Mouse (Mus musculus) lung, adult 2 months (tissue): ENCODE results near the gene Fah.

Experiments
- CTCF ChIP-seq: fragments of 200-500 bp; IDR thresholded peaks from 2 replicates; pipeline ENCODE4 v1.5.1; 2011; ENCODE audit warnings: mild to moderate bottlenecking, low read length, control low read depth; ENCODE audit not compliant: insufficient read depth
- POLR2A ChIP-seq: fragments of 200-500 bp; IDR thresholded peaks from 2 replicates; pipeline ENCODE4 v1.6.1; 2011; ENCODE audit warnings: low read depth, mild to moderate bottlenecking, control low read depth, low read length, borderline replicate concordance; ENCODE audit errors: extremely low read depth

DNA sequence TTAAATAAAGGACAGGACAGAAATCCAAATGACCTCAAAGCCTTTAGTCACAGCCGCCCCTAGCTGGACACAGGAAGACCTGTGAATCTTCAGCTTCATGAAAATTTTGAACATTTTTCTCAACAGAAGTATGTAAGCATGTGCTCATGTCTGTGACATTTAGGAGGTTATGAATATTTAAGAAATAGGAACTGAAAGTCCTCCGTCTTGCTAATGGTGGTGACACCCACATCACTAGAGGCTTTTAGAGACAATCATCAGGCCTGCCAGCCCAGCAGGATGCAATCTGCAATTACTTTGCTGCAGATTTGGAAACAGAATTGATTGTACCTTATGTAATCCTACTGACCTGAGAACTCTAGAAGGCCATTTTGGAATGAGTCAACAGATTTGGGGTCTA lies 55.0 kb downstream of the Fah start:
- TF ChIP-seq CTCF (no peak), POLR2A (no peak)
